Mouse (Mus musculus) heart, postnatal 36 days (tissue): Measurements from ENCODE around the gene Dppa1. TPM values are rescaled to one million over a fixed set of nuclear protein-coding genes. Genes with fewer than 3 reads are reported as not detected.
"Not testable (repeated sequence)": the region's sequence is repeated elsewhere in the genome, so short reads cannot be mapped to it uniquely, and the experiment has no call there.

ENCODE experiments used
- DNase-seq, 2 experiments: peaks; one replicate each; pipeline ENCODE4 v3.0.0; 2021 to 2022
- intact Hi-C: fragments of 180-260 bp; cut with DNase I; formaldehyde crosslinking; loops from one replicate; pipeline ENCODE4 v1.15.1; 2025
- total RNA-seq, 2 experiments: library from RNA; stranded (reverse); gene quantifications; 2 replicates each; pipeline ENCODE4 v1.2.3; 2021

The Dppa1 gene
- total RNA-seq, result not detected

- intact Hi-C loops, result no loop called here
- no peak for DNase-seq
Measured at GRCm38 (mm10) chr11:46629211-46629795, at the start of gene Dppa1. Dppa1 (minus strand) TSS chr11:46629261.

- DNase-seq, result no peak
- intact Hi-C loops, result no loop called here
Measured at GRCm38 (mm10) chr11:46667938-46668337, 38.9 kb upstream of the Dppa1 start.

DNA sequence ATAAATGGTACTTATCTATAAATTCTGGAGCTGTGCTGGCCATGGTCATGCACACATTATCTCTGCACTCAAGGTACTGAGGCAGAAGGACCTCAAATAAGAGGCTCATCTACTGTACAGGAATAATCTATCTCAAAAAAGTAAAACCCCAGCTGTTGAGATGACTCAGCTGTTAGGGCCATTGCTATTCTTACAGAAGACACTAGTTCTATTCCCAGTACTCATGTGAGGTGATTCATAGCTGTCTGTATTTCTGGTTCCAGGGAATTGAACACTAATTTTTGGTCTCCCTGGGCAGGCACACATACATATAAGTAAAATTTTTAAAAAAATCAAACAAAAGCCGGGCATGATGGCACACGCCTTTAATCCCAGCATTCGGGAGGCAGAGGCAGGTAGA lies 38.0 kb upstream of the Dppa1 start:
- no peak for DNase-seq
- intact Hi-C loops, result no loop called here

DNA sequence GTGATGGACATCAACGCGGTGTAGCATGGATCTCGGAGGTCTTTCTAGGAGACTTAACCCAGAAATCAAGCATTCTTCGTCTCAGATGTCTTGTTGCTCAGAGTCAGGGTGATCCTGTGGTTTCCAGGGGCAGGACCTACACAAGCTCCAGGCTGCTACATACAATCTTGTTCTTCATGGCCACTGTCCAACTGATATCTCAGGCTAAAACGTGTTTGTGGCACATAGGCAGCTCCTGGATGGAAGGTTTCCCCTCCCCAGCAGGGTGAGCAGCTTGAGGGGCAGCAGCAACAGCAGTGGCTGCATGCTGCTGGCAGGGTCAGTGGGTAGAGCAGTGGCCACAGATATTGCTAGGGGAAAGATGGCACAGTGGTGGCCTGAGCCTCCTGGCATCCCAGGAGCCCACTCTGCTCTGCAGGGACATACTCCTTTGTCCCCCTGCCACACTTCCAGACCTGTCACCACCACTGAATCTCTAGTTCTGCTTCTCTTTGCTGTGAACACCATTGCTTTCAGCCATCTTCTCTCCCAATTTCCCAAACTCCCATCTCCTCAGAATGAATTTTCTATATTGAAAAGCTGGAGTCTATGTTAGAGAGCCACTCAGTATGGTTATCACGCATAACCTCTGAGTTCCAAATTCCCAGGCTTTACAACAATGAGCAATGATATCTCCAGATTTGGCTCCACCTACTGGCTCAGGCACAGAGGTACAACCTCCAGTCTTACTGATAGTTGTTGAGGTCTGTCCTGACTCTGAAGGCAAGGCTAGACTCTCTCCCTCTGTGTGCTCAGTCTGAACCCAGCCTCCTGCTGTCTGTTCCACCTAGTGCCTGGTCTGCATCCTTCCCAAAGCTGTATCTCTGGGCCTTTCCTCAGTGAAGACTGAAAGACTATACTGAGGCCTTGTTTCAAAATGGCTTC lies 36.8 kb upstream of the Dppa1 start:
- DNase-seq, result no peak
- intact Hi-C loops, result no loop called here

DNA sequence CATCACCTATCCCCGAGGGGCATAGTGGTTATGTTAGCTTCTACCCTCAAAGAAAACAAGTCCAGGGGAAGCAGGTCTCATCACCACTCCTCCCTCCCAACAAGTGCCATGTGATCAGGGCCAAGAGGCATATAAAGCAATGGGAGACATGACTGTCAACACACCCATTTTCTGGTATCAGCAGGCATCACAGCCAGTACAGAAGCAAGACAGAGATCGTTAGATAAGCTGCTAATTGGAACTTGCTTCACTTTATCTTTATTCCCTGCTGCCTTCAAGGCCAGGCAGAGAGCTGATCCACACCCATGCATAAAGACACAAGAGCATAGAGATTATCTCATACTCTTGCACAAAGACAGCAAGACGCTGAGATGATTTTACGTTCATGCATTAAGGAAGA lies 34.2 kb upstream of the Dppa1 start:
- intact Hi-C loops, result no loop called here
- no peak for DNase-seq

- no peak for DNase-seq
- intact Hi-C loops, result no loop called here
Measured at GRCm38 (mm10) chr11:46652476-46652875, 23.4 kb upstream of the Dppa1 start.

- DNase-seq, result not testable (repeated sequence)
- intact Hi-C loops, result loop anchor here (1.0 kb wide), 1 partner anchor 22 kb away; no protein-coding TSS in a partner anchor
Measured at GRCm38 (mm10) chr11:46649655-46650054, 20.6 kb upstream of the Dppa1 start.

DNA sequence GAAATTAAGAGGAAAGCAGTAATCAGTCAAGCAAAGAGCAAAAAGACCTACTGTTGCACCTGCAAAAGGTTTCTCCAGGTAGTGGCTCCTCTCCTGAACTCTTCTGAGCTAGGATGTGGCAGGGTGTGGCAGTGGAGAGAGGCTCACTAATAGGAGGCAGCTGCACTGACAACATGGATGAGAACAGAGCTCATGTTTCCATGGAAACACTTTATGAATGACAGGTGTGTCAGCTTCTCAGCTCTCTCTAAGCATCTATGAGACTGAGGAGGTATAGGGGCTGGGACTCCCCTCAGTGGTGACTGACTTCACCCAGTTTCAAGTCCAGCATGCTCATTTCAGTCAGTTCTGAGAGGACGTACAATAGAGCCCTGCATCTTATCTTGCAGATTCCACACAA lies 15.8 kb upstream of the Dppa1 start:
- intact Hi-C loops, result no loop called here

DNA sequence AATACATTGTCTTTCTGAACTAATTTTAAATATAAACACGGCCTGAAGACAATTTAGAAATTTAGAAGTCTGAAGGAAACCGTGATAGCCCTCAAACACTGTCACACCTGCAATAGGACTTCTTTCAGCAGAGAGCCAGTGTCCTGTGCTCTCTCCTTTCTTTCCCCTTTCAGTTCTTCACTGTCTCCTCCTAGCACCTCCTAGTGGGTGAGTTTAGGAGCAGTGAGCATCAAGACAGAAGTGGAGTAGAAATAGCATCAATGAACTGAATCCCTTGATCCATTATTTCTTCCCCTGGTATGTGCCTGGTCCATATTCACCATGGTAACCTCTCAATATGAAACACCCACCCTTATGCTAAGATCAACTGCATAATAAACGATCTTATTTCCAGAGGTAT lies 7.5 kb upstream of the Dppa1 start:
- no peak for DNase-seq
- intact Hi-C loops, result no loop called here

More for the DNA sequence above, 15.8 kb upstream of the Dppa1 start:
- DNase-seq, result no peak

DNA sequence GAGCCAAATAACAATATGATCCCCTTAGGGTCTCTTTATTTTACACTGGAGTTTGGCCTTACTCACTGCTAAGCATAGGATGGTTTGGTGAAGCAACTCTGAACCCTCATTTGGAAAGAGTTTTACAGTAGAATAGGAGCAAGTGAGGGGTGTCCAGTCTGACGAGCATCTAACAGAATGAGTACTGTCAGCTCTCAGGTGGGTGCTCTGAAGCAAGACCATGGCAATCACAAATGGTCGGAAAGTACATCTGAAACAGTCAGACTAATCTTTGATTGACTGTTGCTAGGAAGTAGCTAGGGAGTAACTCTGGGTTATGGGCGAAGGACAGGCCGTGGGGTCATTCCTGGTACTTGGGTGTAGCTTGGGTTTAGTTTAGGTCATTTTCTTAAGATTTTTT lies 6.5 kb upstream of the Dppa1 start:
- intact Hi-C loops, DNase-seq: not testable (repeated sequence)

GRCm38 (mm10) chr11:46631635-46632034 lies 2.6 kb upstream of the Dppa1 start:
- peak in 1 of 2 experiments; percentile 4 for DNase-seq
- intact Hi-C loops, result no loop called here

- no peak for DNase-seq
- intact Hi-C loops, result no loop called here
Measured at GRCm38 (mm10) chr11:46620414-46621168, 8.5 kb downstream of the Dppa1 start.

DNA sequence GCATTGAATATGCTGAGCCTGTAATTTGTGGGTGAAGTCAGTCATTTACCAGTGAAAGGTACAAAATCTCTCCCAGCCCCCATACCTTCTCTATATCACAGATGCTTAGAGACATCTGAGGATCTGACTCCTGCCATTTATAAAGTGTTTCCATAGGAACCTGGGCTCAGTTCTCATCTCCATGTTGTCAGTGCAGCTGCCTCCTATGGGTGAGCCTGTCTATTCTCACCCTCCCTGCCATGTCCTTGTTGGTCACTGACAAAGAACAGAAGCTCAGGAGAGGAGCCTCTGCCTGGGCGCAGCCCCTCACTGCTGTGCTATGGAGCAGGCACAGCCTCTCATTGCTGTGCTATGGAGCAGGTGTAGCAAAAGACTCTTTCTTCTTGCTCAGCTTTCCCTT lies 9.1 kb downstream of the Dppa1 start:
- no peak for DNase-seq
- intact Hi-C loops, result no loop called here

- DNase-seq, result no peak
- intact Hi-C loops, result no loop called here
Measured at GRCm38 (mm10) chr11:46592416-46592815, 36.6 kb downstream of the Dppa1 start.

DNA sequence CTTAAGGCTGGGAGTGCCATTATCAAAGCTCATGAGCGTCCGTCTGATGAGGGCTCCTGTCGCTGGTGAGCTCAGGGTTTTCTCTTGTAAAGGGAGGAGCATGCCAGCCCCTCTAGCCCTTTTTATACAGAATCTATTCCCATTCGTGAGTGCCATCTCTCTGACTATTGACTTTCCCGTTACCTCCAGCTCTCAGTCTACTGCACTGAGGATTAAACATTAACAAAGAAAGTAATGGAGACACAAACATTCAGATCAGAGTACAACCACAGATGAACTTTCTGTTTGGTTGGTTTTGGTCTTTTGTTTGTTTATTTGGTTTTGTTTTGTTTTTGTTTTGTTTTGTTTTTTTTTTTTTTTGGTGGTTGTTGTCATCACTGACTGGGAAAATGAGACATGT lies 46.3 kb downstream of the Dppa1 start:
- DNase-seq, result no peak
- intact Hi-C loops, result no loop called here

DNA sequence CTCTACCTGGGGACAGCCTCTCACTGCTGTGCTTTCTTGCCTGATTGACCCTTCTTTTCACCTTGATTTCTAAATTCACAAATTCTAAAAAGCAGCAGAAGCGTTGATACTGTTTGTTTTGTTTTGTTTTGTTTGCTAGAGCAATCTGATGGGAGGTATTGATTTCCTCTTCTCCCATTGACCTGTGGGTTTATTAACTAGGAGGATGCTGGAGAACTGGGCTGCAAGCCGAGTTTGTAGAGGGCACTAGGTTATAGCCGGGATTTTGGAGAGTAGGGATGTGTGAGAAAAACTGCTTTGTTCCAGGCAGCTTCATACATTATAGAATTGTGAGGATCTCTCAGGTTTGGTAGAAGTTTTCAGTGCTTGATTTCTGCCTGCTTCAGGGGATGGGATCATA lies 48.6 kb downstream of the Dppa1 start:
- intact Hi-C loops, result no loop called here
- no peak for DNase-seq

DNA sequence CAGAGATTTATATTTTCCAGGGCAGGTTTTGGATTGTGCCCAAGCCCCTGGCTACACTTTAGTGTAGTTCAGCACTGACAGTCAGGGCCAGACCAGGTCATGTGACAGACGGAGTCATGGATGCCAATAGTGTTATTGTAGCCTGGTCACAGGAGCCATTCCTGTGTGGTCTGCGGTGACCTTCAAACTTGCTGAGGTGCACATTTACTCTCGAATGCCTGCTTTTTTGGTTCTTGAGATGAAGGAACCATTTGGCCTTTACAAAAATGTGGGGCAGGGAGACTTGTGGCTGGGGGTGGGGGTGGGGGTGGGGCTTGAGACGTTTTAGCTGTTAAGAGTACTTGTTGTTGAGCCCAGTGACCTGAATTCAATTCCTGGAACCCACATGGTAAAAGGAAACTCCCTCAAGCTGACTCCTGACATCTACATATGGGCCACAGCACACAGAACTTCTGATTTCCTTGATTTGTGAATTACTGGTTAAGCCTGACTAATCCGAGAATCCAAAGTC lies 50.2 kb downstream of the Dppa1 start:
- intact Hi-C loops, result no loop called here
- no peak for DNase-seq

DNA sequence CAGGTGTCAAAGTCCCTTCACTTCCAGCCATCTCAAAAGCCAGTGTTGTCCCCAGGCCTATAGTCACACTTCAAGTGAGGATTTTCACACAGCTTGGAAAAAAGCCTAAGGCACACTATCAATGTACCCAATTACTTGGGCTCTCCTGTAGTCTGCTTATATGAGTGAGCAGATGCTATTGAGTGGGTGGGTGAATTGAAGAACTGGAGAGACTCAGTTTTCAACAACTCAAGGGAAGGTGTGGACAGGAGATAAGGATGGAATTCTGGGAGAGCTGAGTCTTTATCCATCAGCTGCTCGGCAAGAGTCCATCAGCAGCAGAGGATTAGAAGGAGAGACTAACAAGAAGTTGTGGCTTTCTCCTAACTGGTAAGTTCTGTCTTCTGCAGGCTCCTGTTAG lies 57.7 kb downstream of the Dppa1 start, which contains the start of gene BC053393:
Gene BC053393, plus strand, starts transcription at position 210 of the 400 bp plus-strand sequence.
- DNase-seq, result no peak
- intact Hi-C loops, result no loop called here

DNA sequence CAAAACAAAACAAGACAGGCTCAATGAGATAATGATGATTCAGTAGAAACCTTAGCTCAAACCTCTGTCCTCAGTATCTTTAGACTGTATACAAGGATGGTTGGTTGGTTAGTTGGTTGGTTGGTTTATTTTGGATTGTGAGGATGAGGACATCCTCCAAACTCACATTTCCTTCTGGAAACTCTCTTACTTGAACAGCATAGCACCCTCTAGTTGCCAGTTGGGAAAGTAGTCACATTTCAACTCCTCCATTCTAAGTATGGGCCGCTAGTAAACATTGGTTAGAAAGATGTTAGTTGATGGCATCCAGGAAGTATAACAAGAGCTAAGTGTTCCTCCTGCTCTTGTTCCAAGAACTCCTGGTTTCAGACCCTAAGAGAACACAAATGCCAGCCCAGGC lies 60.0 kb downstream of the Dppa1 start:
- DNase-seq, result no peak
- intact Hi-C loops, result no loop called here

DNA sequence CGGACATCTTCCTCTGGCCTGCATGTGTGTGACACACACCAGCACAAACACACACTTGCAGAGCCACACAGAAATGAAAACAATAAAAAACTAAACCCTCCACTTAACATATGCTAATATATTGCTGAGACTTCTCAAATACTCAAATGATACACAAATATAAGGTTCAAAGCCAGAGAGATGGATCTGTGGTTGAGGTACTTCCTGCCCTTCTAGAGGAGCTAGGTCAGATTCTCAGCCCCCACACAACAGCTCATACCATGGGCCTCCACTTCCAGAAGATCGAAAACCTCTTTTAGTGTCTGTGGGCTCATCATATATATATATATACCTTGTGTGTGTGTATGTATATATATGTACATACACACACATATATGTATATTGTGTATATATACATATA lies 63.1 kb downstream of the Dppa1 start:
- no peak for DNase-seq
- intact Hi-C loops, result no loop called here

DNA sequence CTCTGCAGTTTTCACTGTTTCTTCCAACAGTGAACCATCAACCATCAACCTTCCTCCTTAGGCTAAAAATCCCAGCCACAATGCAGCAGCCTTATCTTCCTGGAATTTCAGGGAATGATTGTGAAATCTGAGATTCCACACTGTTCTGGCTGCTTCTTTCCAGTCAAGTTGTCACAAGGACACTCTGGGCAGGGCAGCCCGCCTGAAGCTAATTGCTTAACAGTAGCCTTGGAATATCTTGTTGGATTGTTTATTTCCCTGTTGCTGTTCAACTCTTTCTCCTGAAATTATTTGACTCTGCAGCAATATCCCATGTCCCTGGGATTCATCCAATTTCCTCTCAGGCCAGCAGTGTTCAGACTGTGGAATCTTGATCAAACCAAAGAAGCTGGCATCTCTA lies 64.4 kb downstream of the Dppa1 start:
- intact Hi-C loops, result no loop called here
- peak in 1 of 2 experiments; percentile 3 for DNase-seq
